Mouse (Mus musculus) frontal cortex, adult (tissue): ENCODE results near the gene Spice1.

Source experiments
- ATAC-seq: cut with Nextera tagmentation; 2 replicates; pipeline ENCODE4 v1.9.2; 2017; ENCODE audit warnings: mild to moderate bottlenecking, moderate library complexity, mixed read lengths; ENCODE audit not compliant: low TSS enrichment

Gene Spice1

GRCm38 (mm10) chr16:44347071-44347901 lies at the start of gene Spice1:
Spice1 (plus strand) TSS chr16:44347121.
- peak; percentile 100 for ATAC-seq

DNA sequence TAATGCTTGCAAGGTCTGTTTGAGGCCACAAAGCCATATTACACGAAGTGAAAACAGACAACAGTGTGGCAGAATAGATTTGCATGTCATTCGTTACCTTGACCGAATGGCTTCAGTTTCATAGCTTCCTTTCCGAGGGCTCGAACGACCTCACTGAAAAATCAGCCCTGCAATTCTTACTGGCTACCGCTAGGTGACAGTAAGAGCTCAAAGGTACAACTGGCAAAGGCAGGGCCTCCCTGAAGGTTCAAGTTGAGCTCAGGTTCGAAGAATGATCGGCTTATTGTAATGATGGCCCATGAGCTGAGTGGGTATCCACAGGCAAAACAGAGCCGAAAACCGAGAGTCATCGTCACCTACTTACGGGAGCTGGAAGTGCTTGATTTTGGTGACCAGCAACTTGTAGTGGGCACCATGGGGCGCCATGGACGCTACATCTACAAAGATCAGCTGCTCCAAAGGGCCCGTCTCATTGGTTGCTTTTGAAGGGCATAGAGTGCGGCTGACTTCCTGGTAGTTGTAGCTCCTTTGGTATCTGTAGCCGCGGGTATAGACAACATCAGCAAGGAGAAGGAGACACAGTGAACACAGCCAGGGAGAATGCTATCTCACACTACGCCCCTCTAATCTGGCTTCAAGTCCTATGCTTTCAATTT lies 47.4 kb upstream of the Spice1 start:
- no peak for ATAC-seq

DNA sequence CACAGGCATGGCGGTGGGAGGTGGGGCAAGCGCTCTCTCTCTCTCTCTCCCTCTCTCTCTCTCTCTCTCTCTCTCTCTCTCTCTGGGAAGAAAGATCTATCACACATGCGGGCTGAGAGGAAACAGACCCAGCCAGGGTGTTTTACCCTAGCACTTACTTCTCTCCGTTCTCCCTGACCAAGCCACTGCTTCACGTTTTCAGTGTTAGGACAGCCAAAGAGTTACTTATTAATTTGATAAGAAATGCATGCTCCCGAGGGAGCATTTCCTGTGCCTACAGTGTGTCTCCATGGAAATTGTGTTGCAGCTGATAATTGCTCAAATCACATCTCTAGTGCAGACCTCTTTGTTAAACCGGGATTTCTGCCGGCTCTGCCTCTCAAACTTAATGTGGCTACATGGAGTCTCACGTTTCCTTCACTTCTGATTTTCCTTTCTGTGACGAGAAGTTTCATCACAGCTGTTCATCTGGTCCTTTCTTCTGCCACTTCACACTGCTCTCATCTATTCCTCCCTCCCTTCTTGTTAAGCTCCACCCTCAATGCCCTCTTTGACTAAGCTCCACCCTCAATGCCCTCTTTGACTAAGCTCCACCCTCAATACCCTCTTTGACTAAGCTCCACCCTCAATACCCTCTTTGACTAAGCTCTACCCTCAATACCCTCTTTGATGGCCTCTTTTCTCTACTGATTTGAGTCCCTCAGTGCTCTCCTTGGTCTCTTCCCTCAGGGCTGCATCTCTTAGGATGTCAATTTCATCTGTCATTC lies 44.6 kb upstream of the Spice1 start:
- no peak for ATAC-seq

DNA sequence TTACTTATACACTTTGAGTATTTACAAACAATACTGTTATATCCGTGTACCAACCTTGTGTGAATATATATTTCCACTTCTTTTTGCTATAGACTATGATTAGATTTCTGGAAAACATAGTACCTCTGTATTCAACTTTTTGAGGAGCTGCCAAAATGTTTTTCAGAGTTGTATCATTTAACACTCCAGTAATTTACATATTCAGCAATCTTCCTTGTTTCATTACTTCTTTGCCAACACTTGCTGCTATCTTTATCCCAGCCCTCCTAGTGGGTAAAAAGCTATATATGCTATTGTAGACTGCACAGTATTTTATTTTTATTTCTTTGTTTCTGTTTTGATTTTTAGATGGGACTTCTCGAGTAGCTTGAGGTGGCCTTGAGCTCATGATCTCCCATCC lies 43.1 kb upstream of the Spice1 start:
- ATAC-seq, result peak; percentile 87

- ATAC-seq, result no peak
Observed at GRCm38 (mm10) chr16:44305606-44306005, 41.3 kb upstream of the Spice1 start.

DNA sequence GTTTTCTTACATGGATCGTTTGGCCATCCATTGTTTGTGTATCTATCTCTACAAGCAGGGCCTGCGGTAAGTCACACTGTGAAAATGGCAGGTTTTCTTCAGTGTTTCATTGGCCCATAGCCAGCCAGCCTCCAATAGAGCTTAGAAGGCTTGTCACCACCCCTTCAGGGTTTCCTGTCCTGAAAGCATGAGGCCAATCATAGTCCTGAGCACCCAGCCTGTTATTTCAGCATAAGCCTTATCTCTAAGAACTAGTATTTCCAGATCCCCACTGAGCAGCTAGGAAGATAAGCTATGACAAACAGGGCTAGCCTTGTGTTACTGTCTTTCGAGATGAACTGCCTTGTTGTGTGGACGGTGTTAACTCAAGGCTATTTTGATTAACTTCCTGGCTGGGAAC lies 33.5 kb upstream of the Spice1 start:
- no peak for ATAC-seq

DNA sequence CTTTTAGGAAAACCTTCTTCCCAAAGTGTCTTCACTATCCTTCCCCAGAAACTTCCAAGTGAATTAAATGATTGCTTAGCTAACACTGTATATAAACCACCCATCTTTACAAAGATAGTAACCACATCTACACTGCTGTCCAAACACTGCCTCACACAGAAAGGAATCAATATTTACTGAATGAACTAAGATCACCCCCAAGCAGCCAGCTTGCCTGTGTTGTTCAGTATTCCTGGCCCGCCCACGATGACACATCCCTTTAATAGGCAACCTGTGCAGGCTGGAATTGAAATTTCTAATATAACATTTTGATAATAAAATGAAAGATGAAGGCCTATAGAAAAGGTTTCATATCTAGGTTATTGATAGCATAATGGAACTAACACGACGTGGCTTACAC lies 30.6 kb upstream of the Spice1 start:
- ATAC-seq, result no peak

DNA sequence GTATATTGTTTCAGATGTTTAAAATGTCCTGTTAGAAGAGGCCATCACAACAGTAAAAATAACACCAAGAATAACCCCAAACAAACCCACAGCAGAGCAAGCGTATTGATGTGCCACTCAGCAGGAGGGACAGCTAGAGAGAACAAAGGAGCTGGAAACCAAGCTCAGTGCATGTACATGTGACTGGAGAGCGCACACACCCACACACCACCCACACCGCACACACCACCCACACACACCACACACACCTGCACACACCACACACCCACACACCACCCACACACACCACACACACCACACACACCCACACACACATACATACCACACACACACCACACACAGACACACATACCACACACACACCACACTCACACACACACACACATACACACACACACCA lies 26.7 kb upstream of the Spice1 start:
- ATAC-seq, result no peak

- no peak for ATAC-seq
Observed at GRCm38 (mm10) chr16:44328644-44329043, 18.3 kb upstream of the Spice1 start.

GRCm38 (mm10) chr16:44330657-44331056 lies 16.3 kb upstream of the Spice1 start:
- no peak for ATAC-seq

GRCm38 (mm10) chr16:44331154-44331553 lies 15.8 kb upstream of the Spice1 start:
- ATAC-seq, result peak; percentile 51

DNA sequence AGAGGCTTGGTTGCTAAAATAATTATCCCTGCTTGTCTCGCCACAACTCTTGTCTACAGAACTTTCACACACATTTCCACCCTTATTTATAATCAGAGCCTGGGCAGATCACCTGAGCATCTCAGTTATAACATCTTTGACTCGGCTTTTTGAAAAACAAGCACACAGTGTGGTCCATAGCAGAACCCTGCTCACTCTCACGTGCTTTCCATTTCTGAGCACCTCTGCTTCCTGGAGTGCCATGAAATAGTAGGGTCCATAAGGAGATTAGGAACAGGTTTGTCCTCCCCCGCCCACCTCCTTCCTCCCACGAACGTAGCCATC lies 15.3 kb upstream of the Spice1 start:
- no peak; the same call in 1 of the 2 replicates for ATAC-seq

- peak; percentile 50 for ATAC-seq
Observed at GRCm38 (mm10) chr16:44331995-44332860, 14.7 kb upstream of the Spice1 start.

DNA sequence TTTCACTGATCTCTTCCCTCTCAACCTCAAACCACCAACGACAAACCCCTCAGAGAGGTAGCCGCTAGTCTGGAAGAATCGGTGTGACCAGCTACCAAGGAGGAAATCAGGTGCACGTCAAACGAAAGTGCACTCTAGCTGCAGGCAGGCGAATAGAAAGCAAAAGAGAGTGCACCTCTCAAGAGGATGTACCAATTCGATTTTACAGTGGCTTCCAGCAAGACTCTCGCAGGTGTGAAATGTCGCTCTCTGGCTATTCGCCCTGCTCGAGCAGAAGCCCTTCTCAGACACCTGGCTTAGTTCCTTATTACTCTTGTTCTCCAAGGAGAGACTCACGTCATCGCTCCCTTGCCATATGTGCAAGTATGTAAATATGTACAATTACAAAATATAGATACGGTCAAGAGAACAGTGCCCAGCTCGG lies 14.0 kb upstream of the Spice1 start, which contains the start of gene Sidt1:
TSS of gene Sidt1 (minus strand) at position 336 of the 424 bp plus-strand sequence.
- peak; percentile 50 for ATAC-seq

- no peak for ATAC-seq
Observed at GRCm38 (mm10) chr16:44337541-44337940, 9.4 kb upstream of the Spice1 start.

DNA sequence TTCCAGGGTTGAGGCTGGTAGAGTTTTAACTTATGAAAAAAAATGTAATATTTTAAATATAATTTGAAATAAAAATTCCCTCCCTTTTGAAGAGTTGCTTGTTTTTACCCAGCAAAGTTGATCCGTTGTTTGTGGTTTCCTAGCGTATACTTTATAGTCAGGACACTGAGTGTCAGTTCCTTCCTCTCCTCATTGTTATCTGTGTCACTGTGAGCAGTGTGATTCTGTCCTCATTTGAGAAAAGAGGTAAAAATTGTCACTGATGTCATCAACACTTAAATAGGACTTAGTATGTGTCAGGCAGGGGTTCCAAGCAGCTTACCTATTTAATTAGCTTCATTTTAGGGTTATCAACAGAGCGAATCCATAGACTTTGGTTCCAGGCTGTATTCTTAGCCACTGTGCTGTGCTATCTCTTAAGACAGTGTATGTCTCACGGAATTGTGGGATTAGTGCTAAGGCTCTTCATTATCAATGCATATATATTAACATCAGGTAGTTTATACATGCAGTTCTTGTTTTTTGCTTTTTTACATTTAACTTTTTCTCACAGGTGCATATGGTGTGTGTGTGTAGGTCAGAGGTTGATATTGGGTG lies 3.0 kb downstream of the Spice1 start:
- no peak for ATAC-seq

GRCm38 (mm10) chr16:44356291-44356690 lies 9.4 kb downstream of the Spice1 start:
- no peak for ATAC-seq

GRCm38 (mm10) chr16:44357571-44358268 lies 10.8 kb downstream of the Spice1 start:
- ATAC-seq, result no peak

DNA sequence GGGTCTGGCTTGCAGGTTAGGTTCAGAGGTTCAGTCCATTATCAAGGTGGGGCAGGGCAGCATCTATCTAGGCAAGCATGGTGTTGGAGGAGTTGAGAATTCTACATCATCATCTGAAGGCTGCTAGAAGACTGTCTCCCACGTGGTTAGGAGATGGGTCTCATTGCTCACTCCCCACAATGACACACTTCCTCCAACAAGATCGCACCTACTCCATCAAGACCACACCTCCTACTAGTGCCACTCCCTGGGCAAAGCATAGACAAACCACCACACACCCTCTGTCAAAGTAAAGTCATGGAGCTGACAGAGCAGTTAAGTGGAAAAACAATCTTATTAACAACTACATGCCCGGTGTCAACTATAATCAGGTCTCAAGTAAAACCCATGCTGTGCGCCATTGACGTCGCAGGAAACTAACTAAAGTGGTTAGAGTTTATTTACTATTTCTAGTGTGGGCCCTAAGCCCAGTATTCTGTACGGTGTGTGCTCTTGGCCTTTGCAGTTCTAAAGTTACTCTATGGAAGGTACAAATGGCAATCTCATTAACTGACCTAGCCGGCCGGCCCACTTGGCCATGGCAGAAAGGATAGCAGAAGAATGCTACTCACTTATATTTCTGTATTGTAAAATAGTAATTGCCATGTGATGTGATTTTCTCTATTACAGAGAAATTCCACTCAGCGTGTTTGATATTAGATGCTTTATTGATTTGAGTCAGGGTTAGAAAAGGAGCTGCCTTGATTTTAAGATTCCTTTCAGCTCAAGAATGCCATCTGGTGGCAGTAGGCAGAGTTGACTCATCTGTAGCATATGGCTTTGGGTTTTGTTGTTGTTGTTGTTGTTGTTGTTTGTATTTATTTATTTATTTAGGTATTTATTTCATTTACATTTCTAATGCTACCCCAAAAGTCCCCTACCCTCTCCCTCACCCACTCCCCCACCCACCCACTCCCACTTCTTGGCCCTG lies 15.3 kb downstream of the Spice1 start:
- 0 out of 2 replicates have a peak, but pooled peaks have one; percentile 67 for ATAC-seq
